Mouse (Mus musculus) adrenal gland (tissue): ENCODE data around the gene Fam192a.

Experiments
- intact Hi-C: fragments of 180-260 bp; cut with DNase I; formaldehyde crosslinking; loops from one replicate; pipeline ENCODE4 v1.15.1; 2025

Fam192a gene

GRCm38 (mm10) chr8:94535631-94536030, 66.2 kb downstream of the Fam192a start:
- intact Hi-C loops: no loop called here

- intact Hi-C loops: no loop called here
Measured at GRCm38 (mm10) chr8:94534612-94535011, 67.2 kb downstream of the Fam192a start.

GRCm38 (mm10) chr8:94532873-94533671, 68.7 kb downstream of the Fam192a start, which contains the start of gene Cpne2:
Cpne2 (plus strand) TSS chr8:94532990.
- intact Hi-C loops: no loop called here

- intact Hi-C loops: no loop called here
Measured at GRCm38 (mm10) chr8:94532525-94532872, 69.3 kb downstream of the Fam192a start.

GRCm38 (mm10) chr8:94532000-94532399, 69.8 kb downstream of the Fam192a start:
- intact Hi-C loops: no loop called here

- intact Hi-C loops: no loop called here
Measured at GRCm38 (mm10) chr8:94530643-94531042, 71.2 kb downstream of the Fam192a start.

GRCm38 (mm10) chr8:94529875-94530274, 71.9 kb downstream of the Fam192a start:
- intact Hi-C loops: loop anchor here (2.0 to 5.0 kb wide), 2 partner anchors 55 to 172 kb away; no protein-coding TSS in a partner anchor

- intact Hi-C loops: loop anchor here (2.0 to 5.0 kb wide), 2 partner anchors 57 to 174 kb away; no protein-coding TSS in a partner anchor
Measured at GRCm38 (mm10) chr8:94528245-94528644, 73.6 kb downstream of the Fam192a start.

- intact Hi-C loops: loop anchor here (5.0 kb wide), 1 partner anchor 175 kb away; no protein-coding TSS in a partner anchor
Measured at GRCm38 (mm10) chr8:94527178-94527577, 74.6 kb downstream of the Fam192a start.

- intact Hi-C loops: no loop called here
Measured at GRCm38 (mm10) chr8:94524554-94524953, 77.2 kb downstream of the Fam192a start.
